Mouse (Mus musculus) cortical plate, adult 2 months (tissue): ENCODE data around the gene Elk4. TPM values are rescaled to one million over a fixed set of nuclear protein-coding genes. Genes with fewer than 3 reads are reported as not detected.
A peak's percentile ranks its signal among the peaks of the same experiment; 100 is the strongest.

Experiments used
- H3K27ac ChIP-seq: fragments of 200-500 bp; 2 replicates; pipeline ENCODE4 v1.5.1; 2012; ENCODE audit warnings: low read length, control low read depth, inconsistent platforms; ENCODE audit not compliant: insufficient read depth
- H3K4me1 ChIP-seq: fragments of 200-500 bp; 2 replicates; pipeline ENCODE4 v1.6.1; 2011; ENCODE audit warnings: low read length; ENCODE audit not compliant: control insufficient read depth, insufficient read depth
- H3K4me3 ChIP-seq: fragments of 200-500 bp; 2 replicates; pipeline ENCODE4 v1.5.1; 2011; ENCODE audit warnings: mild to moderate bottlenecking, low read length, control low read depth; ENCODE audit not compliant: insufficient read depth
- CTCF ChIP-seq: fragments of 200-500 bp; IDR thresholded peaks from 2 replicates; pipeline ENCODE4 v1.5.1; 2011; ENCODE audit warnings: mild to moderate bottlenecking, control low read depth, low read length; ENCODE audit not compliant: insufficient read depth; ENCODE audit errors: extremely low read depth
- POLR2A ChIP-seq: fragments of 200-500 bp; IDR thresholded peaks from 2 replicates; pipeline ENCODE4 v1.6.1; 2011; ENCODE audit warnings: mild to moderate bottlenecking, low read length, control low read depth; ENCODE audit not compliant: insufficient read depth; ENCODE audit errors: extremely low read depth
- polyA plus RNA-seq: library from polyadenylated mRNA; depleted of rRNA; stranded (reverse); fragments of >200 nt; gene quantifications from 2 replicates; pipeline ENCODE4 v1.2.3, GENCODE M21; 2012

Gene Elk4
- polyA plus RNA-seq, 1 experiment: 20.3 TPM

DNA sequence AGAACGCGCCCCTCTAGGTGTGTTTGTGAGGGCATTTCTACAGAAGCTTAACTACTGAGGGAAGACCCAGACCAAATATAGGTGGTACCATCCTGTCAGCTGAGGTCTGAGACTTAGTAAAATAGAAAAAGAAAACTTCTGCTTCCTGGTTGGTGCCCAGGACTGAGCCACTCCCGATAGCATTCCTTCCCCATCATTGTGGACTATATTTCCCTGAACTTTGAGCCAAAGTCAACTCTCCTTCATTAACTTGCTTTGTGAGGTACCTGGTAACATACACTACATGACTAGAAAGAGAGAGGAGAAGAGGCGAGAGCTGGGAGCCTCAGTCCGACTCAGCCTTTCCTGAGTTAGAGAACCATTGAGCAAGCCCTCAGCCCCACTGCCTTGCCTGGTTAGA, 51.2 kb downstream of the Elk4 start:
- H3K27ac ChIP-seq: no peak overlapping the region
- no peaks in the 10 kb centered on the region for H3K4me1 ChIP-seq
- no peak overlapping the region for H3K4me3 ChIP-seq
- TF ChIP-seq CTCF (no peak), POLR2A (no peak)

DNA sequence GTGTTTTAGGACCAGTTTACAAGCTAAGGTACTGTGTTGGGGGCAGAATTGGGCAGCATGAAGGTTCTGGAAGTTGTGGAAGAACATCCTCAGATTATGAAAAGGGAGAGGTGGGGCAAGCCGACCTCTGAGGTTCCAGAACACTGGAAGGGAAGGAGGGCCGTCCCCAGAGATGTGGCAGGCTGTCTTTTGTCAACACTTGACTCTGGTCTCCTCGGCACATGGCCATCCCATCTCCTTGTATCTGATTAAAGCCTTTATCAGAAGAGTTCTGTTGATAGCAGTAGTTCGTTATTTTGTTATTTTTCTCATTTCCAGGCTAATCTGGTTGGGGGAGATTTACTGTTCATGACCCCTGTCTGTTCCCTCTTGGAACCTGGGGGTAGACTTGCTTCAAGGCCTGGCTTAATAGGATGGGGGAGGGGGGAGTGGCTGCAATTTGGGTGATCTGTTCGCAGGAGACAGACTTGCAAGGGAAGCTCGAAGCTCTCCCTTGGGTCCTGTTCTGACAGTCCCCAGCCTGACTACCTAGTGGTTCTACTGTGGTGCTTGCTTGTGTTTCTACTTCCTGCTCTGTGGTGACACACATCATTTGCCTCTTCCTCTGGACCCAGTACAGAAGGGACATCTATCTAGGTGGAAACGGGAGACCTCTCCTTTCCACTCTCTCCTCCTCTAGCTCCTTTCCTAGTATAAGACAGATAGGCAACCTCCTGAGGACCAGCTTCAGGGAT, 52.8 kb downstream of the Elk4 start:
- Histone ChIP-seq H3K4me1 (no peaks in the 10 kb centered on the region), H3K4me3 (no peak overlapping the region), H3K27ac (no peak overlapping the region)
- TF ChIP-seq CTCF (no peak), POLR2A (no peak)

GRCm38 (mm10) chr1:132061750-132062541, 54.5 kb downstream of the Elk4 start:
- no peak overlapping the region for H3K4me3 ChIP-seq

GRCm38 (mm10) chr1:132063096-132063495, 55.7 kb downstream of the Elk4 start:
- Histone ChIP-seq H3K4me3 (no peak overlapping the region), H3K4me1 (no peaks in the 10 kb centered on the region; the same call in 1 of the 2 replicates), H3K27ac (no peak overlapping the region)
- TF ChIP-seq CTCF (no peak), POLR2A (no peak)

More at GRCm38 (mm10) chr1:132061750-132062541, 54.5 kb downstream of the Elk4 start:
- Histone ChIP-seq H3K4me1 (no peaks in the 10 kb centered on the region; the same call in 1 of the 2 replicates), H3K27ac (no peak overlapping the region)
- TF ChIP-seq POLR2A (no peak), CTCF (no peak)

- no peak for TF ChIP-seq CTCF
- TF ChIP-seq POLR2A: no peak
- Histone ChIP-seq H3K4me3 (0 out of 2 replicates have a peak overlapping the region, but pooled peaks have one; percentile 79), H3K27ac (no peak overlapping the region), H3K4me1 (no peaks in the 10 kb centered on the region; the same call in 1 of the 2 replicates)
These were observed 57.6 kb downstream of the Elk4 start for GRCm38 (mm10) chr1:132065001-132065400.

DNA sequence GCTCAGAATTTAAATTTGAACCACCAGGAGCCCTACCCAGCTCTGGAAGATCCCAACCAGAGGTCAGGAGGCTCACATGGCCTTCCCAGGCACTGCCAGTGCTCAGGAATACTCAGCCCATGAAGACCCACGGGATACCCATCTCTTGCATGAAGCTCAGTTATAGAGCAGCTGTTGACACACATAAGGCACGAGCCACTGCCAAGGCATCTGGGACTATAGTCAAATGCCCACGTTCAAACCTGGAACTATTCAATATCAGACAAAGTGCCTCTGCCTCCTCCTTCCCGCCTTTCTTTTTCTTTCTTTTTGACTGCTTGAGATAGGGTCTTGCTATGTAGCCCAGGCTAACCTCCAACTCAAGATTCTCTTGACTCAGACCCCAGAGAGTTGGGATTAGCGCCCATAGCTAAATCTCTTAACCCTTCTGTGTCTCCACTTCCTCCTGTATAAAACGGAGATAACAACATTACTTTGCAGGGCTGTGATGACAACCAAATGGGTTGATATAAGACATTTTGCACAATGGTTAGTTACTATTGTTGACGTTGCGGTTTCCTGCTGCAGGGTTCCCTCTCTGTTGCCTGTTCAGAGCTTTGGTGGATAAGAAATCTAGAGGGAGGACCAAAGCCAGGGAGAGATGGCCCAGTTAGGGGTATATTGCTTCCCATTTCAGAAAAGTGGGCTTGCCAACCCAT, 58.2 kb downstream of the Elk4 start:
- no peak for TF ChIP-seq CTCF
- TF ChIP-seq POLR2A: no peak
- no peak overlapping the region for H3K27ac ChIP-seq
- H3K4me1 ChIP-seq: no peaks in the 10 kb centered on the region; the same call in 1 of the 2 replicates
- H3K4me3 ChIP-seq: peak overlapping the region; percentile 79

GRCm38 (mm10) chr1:132067261-132068255, 60.2 kb downstream of the Elk4 start, which contains the start of gene Mfsd4a:
TSS of gene Mfsd4a (minus strand) at chr1:132068062.
- Histone ChIP-seq H3K27ac (peak within 1 kb of the TSS; percentile 92), H3K4me1 (no peaks in the 10 kb centered on the region; the same call in 1 of the 2 replicates), H3K4me3 (peak within 1 kb of the TSS; percentile 79)
- TF ChIP-seq CTCF (no peak), POLR2A (0 out of 2 replicates have a peak, but pooled peaks have one; percentile 24)

- no peak overlapping the region for H3K27ac ChIP-seq
- TF ChIP-seq POLR2A (peak; percentile 33; the same call in 1 of the 2 replicates), CTCF (no peak)
- H3K4me1 ChIP-seq: no peaks in the 10 kb centered on the region; the same call in 1 of the 2 replicates
- no peak overlapping the region for H3K4me3 ChIP-seq
These were observed 62.0 kb downstream of the Elk4 start for GRCm38 (mm10) chr1:132069436-132069835.

GRCm38 (mm10) chr1:132070659-132071058, 63.3 kb downstream of the Elk4 start:
- Histone ChIP-seq H3K4me1 (no peaks in the 10 kb centered on the region; the same call in 1 of the 2 replicates), H3K4me3 (no peak overlapping the region)
- TF ChIP-seq CTCF: no peak
- no peak for TF ChIP-seq POLR2A

More at GRCm38 (mm10) chr1:132070659-132071058, 63.3 kb downstream of the Elk4 start:
- no peak overlapping the region for H3K27ac ChIP-seq
